Mouse (Mus musculus): ENCODE data around the gene Tnik. TPM values are rescaled to one million over a fixed set of nuclear protein-coding genes. Genes with fewer than 3 reads are reported as not detected.
A peak's percentile ranks its signal among the peaks of the same experiment; 100 is the strongest.

Gene Tnik
- polyA plus RNA-seq, 1 experiment from 2014 or later = 106 TPM

- ATAC-seq (ENCODE audit: low read depth) = no peak
- whole genome bisulfite sequencing = 85% methylated on average over 4 of the region's 4 CpGs
- H3K27me3 ChIP-seq (ENCODE audit: control insufficient read depth, insufficient read depth, low read length) = no peaks in the 10 kb centered on the region
- H3K27ac ChIP-seq (ENCODE audit: low read depth, low read length) = no peak overlapping the region
- H3K4me3 ChIP-seq (ENCODE audit: low read depth, low read length) = no peak overlapping the region
- no peak overlapping the region for H3K4me2 ChIP-seq (ENCODE audit: low read depth, low read length)
- peaks cover 5% of the 10 kb centered on the region; the same call in 1 of the 2 replicates for H3K4me1 ChIP-seq (ENCODE audit: control insufficient read depth, insufficient read depth, low read length)
- H3K9ac ChIP-seq (replicated peaks; ENCODE audit: low read depth, low read length) = no peak overlapping the region
- no peaks in the 10 kb centered on the region for H3K36me3 ChIP-seq (ENCODE audit: control insufficient read depth, insufficient read depth, low read length)
- no peaks in the 10 kb centered on the region for H3K9me3 ChIP-seq (ENCODE audit: control insufficient read depth, low read length)
Measured at GRCm38 (mm10) chr3:28274763-28275162, 11.7 kb downstream of the Tnik start.

- Histone ChIP-seq H3K36me3 (ENCODE audit: control insufficient read depth, insufficient read depth, low read length) (no peaks in the 10 kb centered on the region), H3K4me3 (ENCODE audit: low read depth, low read length) (no peak overlapping the region), H3K9me3 (ENCODE audit: control insufficient read depth, low read length) (no peaks in the 10 kb centered on the region), H3K27me3 (ENCODE audit: control insufficient read depth, insufficient read depth, low read length) (no peaks in the 10 kb centered on the region), H3K27ac (ENCODE audit: low read depth, low read length) (no peak overlapping the region), H3K9ac (replicated peaks; ENCODE audit: low read depth, low read length) (no peak overlapping the region), H3K4me2 (ENCODE audit: low read depth, low read length) (no peak overlapping the region), H3K4me1 (ENCODE audit: control insufficient read depth, insufficient read depth, low read length) (no peaks in the 10 kb centered on the region)
- 89% methylated on average over 1 of the region's 1 CpGs for WGBS
- no peak for ATAC-seq (ENCODE audit: low read depth)
Measured at GRCm38 (mm10) chr3:28289693-28290092, 26.7 kb downstream of the Tnik start.

GRCm38 (mm10) chr3:28301378-28301777 lies 38.4 kb downstream of the Tnik start:
- 87% methylated on average over 4 of the region's 4 CpGs for WGBS
- Histone ChIP-seq H3K9ac (replicated peaks; ENCODE audit: low read depth, low read length) (no peak overlapping the region), H3K27me3 (ENCODE audit: control insufficient read depth, insufficient read depth, low read length) (no peaks in the 10 kb centered on the region), H3K36me3 (ENCODE audit: control insufficient read depth, insufficient read depth, low read length) (no peaks in the 10 kb centered on the region), H3K9me3 (ENCODE audit: control insufficient read depth, low read length) (no peaks in the 10 kb centered on the region), H3K27ac (ENCODE audit: low read depth, low read length) (no peak overlapping the region), H3K4me1 (ENCODE audit: control insufficient read depth, insufficient read depth, low read length) (no peaks in the 10 kb centered on the region), H3K4me2 (ENCODE audit: low read depth, low read length) (no peak overlapping the region), H3K4me3 (ENCODE audit: low read depth, low read length) (no peak overlapping the region)
- no peak for ATAC-seq (ENCODE audit: low read depth)

GRCm38 (mm10) chr3:28303915-28304314 lies 40.9 kb downstream of the Tnik start:
- Histone ChIP-seq H3K27me3 (ENCODE audit: control insufficient read depth, insufficient read depth, low read length) (no peaks in the 10 kb centered on the region), H3K9me3 (ENCODE audit: control insufficient read depth, low read length) (no peaks in the 10 kb centered on the region), H3K27ac (ENCODE audit: low read depth, low read length) (no peak overlapping the region), H3K4me1 (ENCODE audit: control insufficient read depth, insufficient read depth, low read length) (no peaks in the 10 kb centered on the region), H3K4me2 (ENCODE audit: low read depth, low read length) (no peak overlapping the region), H3K36me3 (ENCODE audit: control insufficient read depth, insufficient read depth, low read length) (no peaks in the 10 kb centered on the region), H3K4me3 (ENCODE audit: low read depth, low read length) (no peak overlapping the region), H3K9ac (replicated peaks; ENCODE audit: low read depth, low read length) (no peak overlapping the region)
- 83% methylated on average over 5 of the region's 5 CpGs for WGBS
- ATAC-seq (ENCODE audit: low read depth) = no peak

- no peaks in the 10 kb centered on the region for H3K4me1 ChIP-seq (ENCODE audit: control insufficient read depth, insufficient read depth, low read length)
- no peaks in the 10 kb centered on the region for H3K27me3 ChIP-seq (ENCODE audit: control insufficient read depth, insufficient read depth, low read length)
- H3K9ac ChIP-seq (replicated peaks; ENCODE audit: low read depth, low read length) = no peak overlapping the region
- no peak overlapping the region for H3K27ac ChIP-seq (ENCODE audit: low read depth, low read length)
- H3K4me3 ChIP-seq (ENCODE audit: low read depth, low read length) = no peak overlapping the region
- no peaks in the 10 kb centered on the region for H3K36me3 ChIP-seq (ENCODE audit: control insufficient read depth, insufficient read depth, low read length)
- no peak for ATAC-seq (ENCODE audit: low read depth)
- no peak overlapping the region for H3K4me2 ChIP-seq (ENCODE audit: low read depth, low read length)
- no peaks in the 10 kb centered on the region for H3K9me3 ChIP-seq (ENCODE audit: control insufficient read depth, low read length)
- WGBS = 84% methylated on average over 3 of the region's 3 CpGs
Measured at GRCm38 (mm10) chr3:28306852-28307251, 43.8 kb downstream of the Tnik start.

GRCm38 (mm10) chr3:28314438-28314837 lies 51.4 kb downstream of the Tnik start:
- WGBS = 86% methylated on average over 2 of the region's 2 CpGs
- Histone ChIP-seq H3K4me2 (ENCODE audit: low read depth, low read length) (no peak overlapping the region), H3K9ac (replicated peaks; ENCODE audit: low read depth, low read length) (no peak overlapping the region)

GRCm38 (mm10) chr3:28317339-28317738 lies 54.3 kb downstream of the Tnik start:
- H3K27ac ChIP-seq (ENCODE audit: low read depth, low read length) = no peak overlapping the region
- H3K27me3 ChIP-seq (ENCODE audit: control insufficient read depth, insufficient read depth, low read length) = no peaks in the 10 kb centered on the region
- no peak overlapping the region for H3K4me2 ChIP-seq (ENCODE audit: low read depth, low read length)
- H3K4me1 ChIP-seq (ENCODE audit: control insufficient read depth, insufficient read depth, low read length) = no peaks in the 10 kb centered on the region
- ATAC-seq (ENCODE audit: low read depth) = no peak
- no peak overlapping the region for H3K9ac ChIP-seq (replicated peaks; ENCODE audit: low read depth, low read length)
- H3K4me3 ChIP-seq (ENCODE audit: low read depth, low read length) = no peak overlapping the region
- H3K36me3 ChIP-seq (ENCODE audit: control insufficient read depth, insufficient read depth, low read length) = no peaks in the 10 kb centered on the region
- H3K9me3 ChIP-seq (ENCODE audit: control insufficient read depth, low read length) = no peaks in the 10 kb centered on the region
- WGBS = 83% methylated on average over 1 of the region's 1 CpGs

More at GRCm38 (mm10) chr3:28314438-28314837, 51.4 kb downstream of the Tnik start:
- Histone ChIP-seq H3K4me1 (ENCODE audit: control insufficient read depth, insufficient read depth, low read length) (no peaks in the 10 kb centered on the region), H3K9me3 (ENCODE audit: control insufficient read depth, low read length) (no peaks in the 10 kb centered on the region), H3K27me3 (ENCODE audit: control insufficient read depth, insufficient read depth, low read length) (no peaks in the 10 kb centered on the region), H3K4me3 (ENCODE audit: low read depth, low read length) (no peak overlapping the region), H3K27ac (ENCODE audit: low read depth, low read length) (no peak overlapping the region), H3K36me3 (ENCODE audit: control insufficient read depth, insufficient read depth, low read length) (no peaks in the 10 kb centered on the region)
- ATAC-seq (ENCODE audit: low read depth) = no peak

- Histone ChIP-seq H3K4me3 (ENCODE audit: low read depth, low read length) (no peak overlapping the region), H3K4me2 (ENCODE audit: low read depth, low read length) (no peak overlapping the region), H3K27ac (ENCODE audit: low read depth, low read length) (no peak overlapping the region), H3K9me3 (ENCODE audit: control insufficient read depth, low read length) (no peaks in the 10 kb centered on the region), H3K36me3 (ENCODE audit: control insufficient read depth, insufficient read depth, low read length) (no peaks in the 10 kb centered on the region), H3K4me1 (ENCODE audit: control insufficient read depth, insufficient read depth, low read length) (peaks cover 3% of the 10 kb centered on the region; the same call in 1 of the 2 replicates), H3K9ac (replicated peaks; ENCODE audit: low read depth, low read length) (no peak overlapping the region), H3K27me3 (ENCODE audit: control insufficient read depth, insufficient read depth, low read length) (no peaks in the 10 kb centered on the region)
- WGBS = 91% methylated on average over 8 of the region's 8 CpGs
- no peak for ATAC-seq (ENCODE audit: low read depth)
Measured at GRCm38 (mm10) chr3:28321635-28322034, 58.6 kb downstream of the Tnik start.

GRCm38 (mm10) chr3:28325613-28326233 lies 62.7 kb downstream of the Tnik start:
- Histone ChIP-seq H3K9me3 (ENCODE audit: control insufficient read depth, low read length) (no peaks in the 10 kb centered on the region), H3K4me3 (ENCODE audit: low read depth, low read length) (no peak overlapping the region), H3K4me1 (ENCODE audit: control insufficient read depth, insufficient read depth, low read length) (peaks cover 3% of the 10 kb centered on the region; the same call in 1 of the 2 replicates), H3K4me2 (ENCODE audit: low read depth, low read length) (no peak overlapping the region), H3K36me3 (ENCODE audit: control insufficient read depth, insufficient read depth, low read length) (no peaks in the 10 kb centered on the region), H3K27me3 (ENCODE audit: control insufficient read depth, insufficient read depth, low read length) (no peaks in the 10 kb centered on the region), H3K9ac (replicated peaks; ENCODE audit: low read depth, low read length) (no peak overlapping the region), H3K27ac (ENCODE audit: low read depth, low read length) (0 out of 2 replicates have a peak overlapping the region, but pooled peaks have one; percentile 40)
- WGBS = 58% methylated on average over 8 of the region's 8 CpGs
- ATAC-seq (ENCODE audit: low read depth) = peak; percentile 73; the same call in 1 of the 2 replicates
